Mouse (Mus musculus) hindbrain, embryonic 16.5 days (tissue): ENCODE results near the gene Ywhab. TPM values are rescaled to one million over a fixed set of nuclear protein-coding genes. Genes with fewer than 3 reads are reported as not detected.

Source experiments
- ATAC-seq: fragments of 200-750 bp; cut with Nextera tagmentation; 2 replicates; pipeline ENCODE4 v1.8.0; 2017; ENCODE audit warnings: moderate TSS enrichment, moderate library complexity
- H3K27ac ChIP-seq: fragments of 300-500 bp; sonication (generic); 2 replicates; pipeline ENCODE4 v1.5.1; 2014; ENCODE audit warnings: low read depth, mild to moderate bottlenecking, control low read depth, low read length, moderate library complexity
- H3K27me3 ChIP-seq: fragments of 300-500 bp; sonication (generic); replicated peaks from 2 replicates; pipeline ENCODE4 v1.6.1; 2014; ENCODE audit warnings: low read length; ENCODE audit not compliant: control insufficient read depth, insufficient read depth
- H3K36me3 ChIP-seq: fragments of 300-500 bp; sonication (generic); 2 replicates; pipeline ENCODE4 v1.6.1; 2014; ENCODE audit warnings: mild to moderate bottlenecking, low read length, moderate library complexity, mixed read lengths; ENCODE audit not compliant: control insufficient read depth, insufficient read depth
- H3K4me1 ChIP-seq: fragments of 300-500 bp; sonication (generic); 2 replicates; pipeline ENCODE4 v1.6.1; 2014; ENCODE audit warnings: low read depth, low read length; ENCODE audit not compliant: control insufficient read depth, insufficient read depth
- H3K4me2 ChIP-seq: fragments of 300-500 bp; sonication (generic); 2 replicates; pipeline ENCODE4 v1.6.1; 2014; ENCODE audit warnings: mild to moderate bottlenecking, low read length, control low read depth, moderate library complexity
- H3K4me3 ChIP-seq: fragments of 300-500 bp; sonication (generic); 2 replicates; pipeline ENCODE4 v1.5.1; 2014; ENCODE audit warnings: mild to moderate bottlenecking, low read length, control low read depth, moderate library complexity
- H3K9ac ChIP-seq: fragments of 300-500 bp; sonication (generic); 2 replicates; pipeline ENCODE4 v1.6.1; 2014; ENCODE audit warnings: low read depth, mild to moderate bottlenecking, control low read depth, low read length, moderate library complexity
- H3K9me3 ChIP-seq: fragments of 300-500 bp; sonication (generic); 2 replicates; pipeline ENCODE4 v1.6.1; 2014; ENCODE audit warnings: mild to moderate bottlenecking, low read length, moderate library complexity; ENCODE audit not compliant: control insufficient read depth
- WGBS: fragments of 180-500 bp; shearing (Covaris S2); extraction: QIAGEN DNeasy Blood & Tissue Kit; methylation state at CpG from one replicate; pipeline ENCODE4 v1.1.7; 2014; 5-methylcytosine and 5-hydroxymethylcytosine counted together
- polyA plus RNA-seq: library from polyadenylated mRNA; unstranded; fragments of >200 nt; fragmentation: Nextera tagmentation; extraction: Ambion mirVana; gene quantifications from 2 replicates; pipeline ENCODE4 v1.2.1, GENCODE M21; 2015

Ywhab gene
- polyA plus RNA-seq, 1 experiment from 2014 or later = 529 TPM

- Histone ChIP-seq H3K27me3 (no peaks in the 10 kb centered on the region), H3K4me3 (no peak overlapping the region), H3K4me2 (no peak overlapping the region), H3K36me3 (no peaks in the 10 kb centered on the region), H3K9ac (no peak overlapping the region), H3K9me3 (no peaks in the 10 kb centered on the region), H3K27ac (no peak overlapping the region), H3K4me1 (no peaks in the 10 kb centered on the region)
- no peak for ATAC-seq
- 86% methylated on average over 2 of the region's 2 CpGs for WGBS
These were observed 20.7 kb upstream of the Ywhab start for GRCm38 (mm10) chr2:163974056-163974455.

GRCm38 (mm10) chr2:163976448-163976847 is 18.3 kb upstream of the Ywhab start:
- H3K27me3 ChIP-seq = no peaks in the 10 kb centered on the region
- no peak overlapping the region for H3K9ac ChIP-seq
- no peak for ATAC-seq
- H3K4me1 ChIP-seq = no peaks in the 10 kb centered on the region
- no peak overlapping the region for H3K4me3 ChIP-seq
- no peaks in the 10 kb centered on the region for H3K36me3 ChIP-seq
- no peak overlapping the region for H3K27ac ChIP-seq
- no peaks in the 10 kb centered on the region for H3K9me3 ChIP-seq
- no peak overlapping the region for H3K4me2 ChIP-seq
- WGBS = 85% methylated on average over 6 of the region's 7 CpGs

GRCm38 (mm10) chr2:163987233-163987632 is 7.5 kb upstream of the Ywhab start:
- H3K9me3 ChIP-seq = peaks cover 2% of the 10 kb centered on the region; the same call in 1 of the 2 replicates
- no peaks in the 10 kb centered on the region for H3K4me1 ChIP-seq
- 87% methylated on average over 8 of the region's 8 CpGs for WGBS
- H3K36me3 ChIP-seq = no peaks in the 10 kb centered on the region
- H3K4me3 ChIP-seq = no peak overlapping the region
- no peak overlapping the region for H3K27ac ChIP-seq
- ATAC-seq = no peak
- H3K4me2 ChIP-seq = no peak overlapping the region
- no peaks in the 10 kb centered on the region for H3K27me3 ChIP-seq
- H3K9ac ChIP-seq = no peak overlapping the region

- H3K4me2 ChIP-seq = no peak overlapping the region
- H3K27me3 ChIP-seq = no peaks in the 10 kb centered on the region
- no peak overlapping the region for H3K9ac ChIP-seq
- no peak overlapping the region for H3K4me3 ChIP-seq
- no peaks in the 10 kb centered on the region for H3K36me3 ChIP-seq
- no peak for ATAC-seq
- peaks cover 2% of the 10 kb centered on the region; the same call in 1 of the 2 replicates for H3K9me3 ChIP-seq
- 96% methylated on average over 2 of the region's 2 CpGs for WGBS
- H3K27ac ChIP-seq = no peak overlapping the region
- peaks cover 22% of the 10 kb centered on the region for H3K4me1 ChIP-seq
These were observed 1.9 kb upstream of the Ywhab start for GRCm38 (mm10) chr2:163992871-163993270.

GRCm38 (mm10) chr2:163994977-163995862 is 460 bp downstream of the Ywhab start:
- peak; percentile 100 for ATAC-seq
- peaks cover 26% of the 10 kb centered on the region for H3K4me1 ChIP-seq
- H3K27me3 ChIP-seq = no peaks in the 10 kb centered on the region
- H3K27ac ChIP-seq = peak overlapping the region; percentile 91
- 0 out of 2 replicates have a peak, but pooled peaks cover 2% of the 10 kb centered on the region for H3K36me3 ChIP-seq
- peak overlapping the region; percentile 99 for H3K9ac ChIP-seq
- H3K9me3 ChIP-seq = peaks cover 2% of the 10 kb centered on the region; the same call in 1 of the 2 replicates
- H3K4me3 ChIP-seq = peak overlapping the region; percentile 87
- H3K4me2 ChIP-seq = peak overlapping the region; percentile 72
- under 1% methylated on average over 63 of the region's 79 CpGs for WGBS

- Histone ChIP-seq H3K4me1 (peaks cover 26% of the 10 kb centered on the region), H3K9me3 (peaks cover 2% of the 10 kb centered on the region; the same call in 1 of the 2 replicates), H3K4me2 (peak overlapping the region; percentile 72), H3K4me3 (peak overlapping the region; percentile 87), H3K27me3 (no peaks in the 10 kb centered on the region), H3K9ac (peak overlapping the region; percentile 99), H3K27ac (no peak overlapping the region), H3K36me3 (0 out of 2 replicates have a peak, but pooled peaks cover 2% of the 10 kb centered on the region)
- 75% methylated on average over 6 of the region's 6 CpGs for WGBS
- no peak for ATAC-seq
These were observed 1.5 kb downstream of the Ywhab start for GRCm38 (mm10) chr2:163996275-163996674.

- Histone ChIP-seq H3K27me3 (no peaks in the 10 kb centered on the region), H3K9ac (peak overlapping the region; percentile 22), H3K27ac (no peak overlapping the region), H3K4me2 (peak overlapping the region; percentile 72), H3K4me1 (peaks cover 26% of the 10 kb centered on the region), H3K4me3 (peak overlapping the region; percentile 19; the same call in 1 of the 2 replicates), H3K36me3 (0 out of 2 replicates have a peak, but pooled peaks cover 2% of the 10 kb centered on the region), H3K9me3 (no peaks in the 10 kb centered on the region)
- WGBS = 67% methylated on average over 5 of the region's 5 CpGs
- no peak for ATAC-seq
These were observed 2.1 kb downstream of the Ywhab start for GRCm38 (mm10) chr2:163996899-163997298.

- H3K4me2 ChIP-seq = no peak overlapping the region
- H3K36me3 ChIP-seq = 0 out of 2 replicates have a peak, but pooled peaks cover 2% of the 10 kb centered on the region
- ATAC-seq = no peak
- H3K27ac ChIP-seq = no peak overlapping the region
- no peak overlapping the region for H3K4me3 ChIP-seq
- WGBS = 93% methylated on average over 6 of the region's 6 CpGs
- H3K9ac ChIP-seq = no peak overlapping the region
- no peaks in the 10 kb centered on the region for H3K9me3 ChIP-seq
- peaks cover 26% of the 10 kb centered on the region for H3K4me1 ChIP-seq
- no peaks in the 10 kb centered on the region for H3K27me3 ChIP-seq
These were observed 4.2 kb downstream of the Ywhab start for GRCm38 (mm10) chr2:163998981-163999380.

- ATAC-seq = no peak
- 0 out of 2 replicates have a peak, but pooled peaks cover 2% of the 10 kb centered on the region for H3K36me3 ChIP-seq
- no peak overlapping the region for H3K4me3 ChIP-seq
- no peak overlapping the region for H3K9ac ChIP-seq
- WGBS = 96% methylated on average over 3 of the region's 3 CpGs
- no peaks in the 10 kb centered on the region for H3K9me3 ChIP-seq
- H3K4me2 ChIP-seq = no peak overlapping the region
- peaks cover 10% of the 10 kb centered on the region; the same call in 1 of the 2 replicates for H3K4me1 ChIP-seq
- no peak overlapping the region for H3K27ac ChIP-seq
- H3K27me3 ChIP-seq = no peaks in the 10 kb centered on the region
These were observed 7.9 kb downstream of the Ywhab start for GRCm38 (mm10) chr2:164002637-164003036.
